Mouse (Mus musculus) ES-CJ7 (cell line): ENCODE measurements around the gene Ttc13.

Source experiments
- DNase-seq: peaks from one replicate; pipeline ENCODE4 v3.0.0; 2011; ENCODE audit warnings: low read depth, low spot score

The Ttc13 gene

DNA sequence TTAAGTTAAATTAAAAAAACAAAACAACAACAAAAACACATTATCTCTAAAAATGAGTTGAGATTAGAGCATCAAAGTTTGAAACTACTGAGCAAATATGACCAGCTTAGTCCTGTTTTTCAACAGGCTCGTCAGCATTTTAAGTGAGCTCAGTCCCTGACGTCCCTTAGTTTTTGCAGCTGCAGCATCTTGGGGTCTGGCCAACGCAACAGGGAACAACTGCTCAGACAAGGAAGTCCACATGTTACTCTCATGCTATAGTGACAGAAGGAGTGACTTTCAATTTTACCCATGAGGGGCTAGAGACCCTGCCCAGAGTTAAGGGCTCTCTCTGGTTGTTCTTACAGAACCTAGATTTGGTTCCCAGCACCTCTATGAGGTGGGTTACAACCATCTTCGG is 17.4 kb downstream of the Ttc13 start:
- DNase-seq, result no peak

DNA sequence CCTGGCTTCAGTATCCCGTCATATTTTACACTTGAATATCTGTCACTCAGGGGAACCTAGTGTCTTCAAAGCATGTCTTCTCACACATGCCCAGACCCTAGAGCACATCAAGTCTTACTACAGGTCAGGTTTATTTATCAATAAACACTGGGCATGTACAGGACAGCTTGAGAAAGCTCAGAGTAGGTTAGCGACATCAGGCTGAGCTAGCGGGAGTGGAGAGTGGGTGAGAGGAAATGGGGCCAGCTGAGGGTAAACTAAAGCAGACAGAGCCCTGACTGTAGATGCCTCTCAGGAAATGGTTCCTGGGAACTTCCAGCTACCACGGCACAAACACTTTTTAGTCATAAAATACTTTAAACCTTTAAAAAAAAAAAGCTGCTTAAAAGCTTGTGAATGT is 18.3 kb downstream of the Ttc13 start:
- DNase-seq, result no peak

DNA sequence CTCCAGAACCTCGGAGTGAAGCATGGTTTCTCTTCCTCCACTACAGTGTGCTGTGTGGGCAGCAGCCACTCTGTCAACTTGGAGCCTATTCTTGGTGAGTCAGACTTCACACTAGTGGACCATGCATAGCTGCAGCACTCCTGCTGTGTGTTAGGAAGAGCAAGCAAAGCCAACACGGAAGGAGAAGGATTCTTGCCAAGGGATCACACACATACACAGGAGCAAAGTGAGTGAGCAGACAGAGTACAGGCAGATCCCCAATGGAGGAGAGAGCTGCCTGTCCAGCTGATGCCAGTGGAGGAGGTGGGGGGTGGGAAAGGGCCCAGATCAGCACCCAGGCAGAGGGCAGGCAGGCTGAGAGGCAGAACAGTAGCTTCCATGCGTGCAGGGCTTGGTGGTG is 19.6 kb downstream of the Ttc13 start:
- DNase-seq, result no peak

DNA sequence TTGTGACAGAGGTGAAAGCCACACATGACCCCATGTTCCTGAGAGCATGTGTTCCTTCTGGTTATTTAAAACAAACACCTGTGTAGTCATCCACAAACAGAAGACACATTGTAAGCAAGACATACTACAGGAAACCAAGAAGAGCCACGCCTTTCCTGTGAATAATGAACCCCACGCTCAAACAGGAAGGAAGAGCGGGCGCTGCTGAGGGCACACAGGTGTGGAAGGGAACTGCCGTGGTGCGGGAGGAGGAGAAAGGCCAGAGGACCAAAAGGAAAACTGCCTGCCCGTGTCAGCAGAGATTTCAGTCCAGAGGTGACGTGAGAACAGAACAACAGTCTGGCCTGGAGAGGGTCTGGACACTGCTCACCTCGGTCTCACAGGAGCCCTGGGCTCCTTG is 20.8 kb downstream of the Ttc13 start:
- DNase-seq, result no peak

DNA sequence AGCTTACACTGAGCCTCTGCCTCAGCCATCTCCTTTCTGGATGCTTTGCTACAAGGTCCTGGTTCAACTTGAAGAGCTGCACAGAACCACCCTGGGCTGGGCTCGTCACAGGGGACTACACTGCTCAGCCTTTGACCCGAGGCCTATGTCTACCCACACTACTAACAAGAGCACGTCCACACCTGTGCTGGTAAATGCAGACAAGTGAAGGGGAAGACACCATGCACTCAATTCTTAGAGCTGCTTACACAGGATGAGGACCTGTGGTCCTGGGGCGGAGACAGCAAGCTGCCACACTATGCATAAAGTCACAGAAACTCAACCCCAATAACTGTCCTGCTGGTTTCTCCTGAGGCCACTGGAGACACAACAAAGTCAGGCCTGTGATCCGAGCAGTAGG is 21.5 kb downstream of the Ttc13 start:
- no peak for DNase-seq

DNA sequence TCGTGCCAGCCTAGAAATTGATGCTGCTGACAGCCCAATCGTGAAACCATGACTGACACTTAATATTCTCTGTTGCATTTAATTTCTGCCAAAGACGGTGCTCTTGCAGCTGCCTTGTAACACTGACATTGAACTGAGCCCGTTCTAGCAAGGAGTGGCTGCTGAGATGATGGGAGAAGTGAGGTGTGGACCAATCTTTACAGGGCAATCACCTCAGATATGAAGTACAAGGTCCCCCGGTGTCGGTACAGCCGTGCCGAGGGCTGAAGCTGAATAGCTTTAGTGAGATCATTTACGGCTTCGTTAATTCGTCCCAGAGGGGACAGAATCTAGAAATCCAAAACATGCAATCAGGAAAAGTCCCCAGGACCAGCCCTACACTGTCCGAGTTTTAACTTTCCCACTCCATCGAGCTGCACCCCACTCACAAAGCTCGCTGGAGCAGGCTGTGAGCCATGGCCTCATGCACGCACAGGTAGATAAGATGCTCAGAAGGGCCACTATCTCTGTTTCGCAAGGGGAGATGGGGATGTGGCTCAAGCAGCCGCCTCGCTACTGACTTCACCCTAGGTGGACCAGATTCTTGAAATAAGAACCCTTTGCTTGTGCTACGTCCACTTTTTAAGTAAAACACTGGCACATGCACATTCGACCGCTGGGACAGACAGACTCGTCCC is 26.2 kb downstream of the Ttc13 start:
- DNase-seq, result no peak

DNA sequence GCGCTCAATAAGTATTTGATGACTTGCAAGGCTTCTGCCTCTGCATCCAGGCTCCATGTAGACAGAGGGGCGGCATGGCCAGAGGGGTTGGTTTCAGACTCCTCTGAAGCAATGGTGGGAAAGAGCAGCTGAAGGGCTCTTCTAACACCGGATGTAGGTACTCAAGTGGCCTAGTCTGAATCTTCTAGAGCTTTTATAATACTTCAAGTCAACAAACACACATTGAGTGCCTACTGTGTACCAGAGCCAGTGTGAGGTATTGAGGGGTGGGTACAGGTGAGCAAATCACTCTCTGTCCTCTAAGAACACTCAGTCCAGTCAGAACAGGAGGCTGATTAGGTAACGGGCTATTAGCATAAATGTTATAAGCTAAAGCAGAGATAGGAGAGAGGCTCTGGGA is 30.1 kb downstream of the Ttc13 start:
- no peak for DNase-seq

DNA sequence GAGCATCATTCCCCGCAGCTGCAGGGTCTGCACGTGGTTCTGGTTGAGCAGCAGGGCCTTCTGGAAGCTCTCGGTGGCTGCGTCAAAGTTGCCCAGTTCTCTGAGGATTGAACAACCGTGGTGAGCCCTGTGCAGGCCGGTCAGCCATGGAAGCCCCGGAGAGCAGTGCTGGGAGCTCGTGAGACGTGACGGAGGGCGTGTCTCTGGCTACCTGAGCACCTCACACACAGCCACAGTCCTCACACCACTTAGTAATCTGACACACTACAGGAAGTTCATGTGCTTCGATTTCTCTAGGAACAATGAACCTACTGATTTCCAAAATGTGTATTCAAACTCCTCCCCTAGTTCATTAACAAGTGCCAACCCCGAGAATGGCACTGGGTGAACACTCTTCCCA is 32.9 kb downstream of the Ttc13 start:
- no peak for DNase-seq

DNA sequence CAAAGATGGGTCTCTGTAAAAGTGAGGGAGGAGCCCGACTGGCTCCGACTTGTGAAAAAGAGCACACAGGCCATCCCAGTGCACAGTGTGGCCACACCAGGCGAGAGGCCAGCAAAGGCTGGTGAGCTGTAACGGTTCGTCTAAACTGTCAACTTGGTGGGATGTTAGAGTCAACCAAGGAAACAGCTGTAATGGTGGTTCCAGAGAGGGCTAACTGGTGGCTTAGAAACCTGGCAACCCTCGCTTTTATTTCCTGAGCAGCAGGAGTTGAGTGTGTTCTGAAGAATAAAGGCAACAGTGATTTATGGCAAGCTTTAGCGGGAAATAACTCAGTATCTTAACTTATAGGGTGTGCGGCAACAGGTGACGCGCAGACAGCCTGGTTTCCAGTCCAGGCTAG is 39.6 kb downstream of the Ttc13 start:
- DNase-seq, result no peak

DNA sequence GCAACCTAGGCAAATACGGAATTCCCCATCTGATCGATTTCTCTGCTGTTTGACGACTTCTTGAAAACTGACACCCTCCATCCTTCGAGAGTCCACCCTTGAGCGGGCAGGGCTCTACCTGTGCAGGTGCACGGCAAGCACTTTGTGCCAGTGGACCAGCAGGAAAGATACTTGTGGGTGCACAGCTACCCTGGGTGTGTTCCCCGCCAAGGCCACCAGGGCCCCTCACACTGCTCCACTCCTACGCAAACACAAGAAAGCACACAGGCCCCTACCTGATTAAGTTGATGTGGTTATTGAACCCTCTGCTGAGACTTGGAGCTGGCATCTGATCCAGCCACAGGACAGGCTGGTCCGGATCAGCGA is 40.0 kb downstream of the Ttc13 start:
- DNase-seq, result no peak

DNA sequence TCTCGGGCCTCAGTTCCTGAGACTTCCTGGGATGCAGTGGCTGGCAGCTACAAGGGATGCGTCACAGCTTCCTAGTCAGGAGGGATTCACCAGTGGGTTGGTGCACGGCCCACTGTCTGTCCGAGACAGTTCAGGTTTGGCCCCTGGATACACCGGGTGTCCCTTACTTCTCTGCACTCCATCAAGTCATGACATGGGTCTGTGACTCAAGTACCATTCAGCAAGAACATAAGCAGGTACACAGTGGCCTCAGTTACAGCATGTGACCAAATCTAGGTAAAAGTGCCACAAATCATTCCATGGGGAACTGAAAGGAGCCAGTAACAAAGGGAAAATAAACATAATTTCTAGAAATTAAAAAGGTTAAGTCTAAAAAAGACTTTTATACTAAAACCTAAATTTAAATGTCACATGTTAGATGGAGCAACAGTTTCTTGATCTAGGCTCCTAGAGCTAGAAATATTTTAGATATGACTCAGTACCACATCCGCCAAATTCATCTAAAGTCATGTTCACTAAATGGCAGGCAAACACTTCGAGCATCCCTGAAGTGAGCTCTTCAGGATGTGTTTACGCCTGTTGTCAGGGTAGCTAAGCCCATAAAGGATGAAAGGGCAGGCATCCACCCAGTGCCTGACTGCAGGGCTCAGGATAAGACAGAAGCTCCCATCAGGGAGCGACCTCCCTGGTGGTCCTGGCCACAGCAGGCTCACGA is 40.5 kb downstream of the Ttc13 start:
- no peak for DNase-seq

DNA sequence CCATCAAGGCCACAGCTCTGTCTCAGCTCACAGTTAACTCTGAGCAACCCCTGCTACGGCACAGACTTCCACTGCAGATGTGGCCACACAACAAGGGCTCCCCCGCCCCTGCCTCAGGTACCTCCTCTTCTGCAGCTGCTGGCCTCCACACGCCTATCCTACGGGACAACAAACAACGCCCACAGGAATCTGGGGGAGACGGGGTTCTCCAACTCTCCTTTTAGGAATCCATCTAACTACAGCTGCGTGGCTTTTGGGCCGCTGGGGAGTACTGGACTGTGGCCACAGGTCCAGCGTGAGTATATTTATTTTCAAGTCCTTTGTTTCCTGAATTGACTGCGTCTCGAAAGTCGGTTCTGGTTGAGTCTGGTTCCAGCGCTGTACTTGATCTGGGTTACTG is 43.5 kb downstream of the Ttc13 start:
- DNase-seq, result no peak

DNA sequence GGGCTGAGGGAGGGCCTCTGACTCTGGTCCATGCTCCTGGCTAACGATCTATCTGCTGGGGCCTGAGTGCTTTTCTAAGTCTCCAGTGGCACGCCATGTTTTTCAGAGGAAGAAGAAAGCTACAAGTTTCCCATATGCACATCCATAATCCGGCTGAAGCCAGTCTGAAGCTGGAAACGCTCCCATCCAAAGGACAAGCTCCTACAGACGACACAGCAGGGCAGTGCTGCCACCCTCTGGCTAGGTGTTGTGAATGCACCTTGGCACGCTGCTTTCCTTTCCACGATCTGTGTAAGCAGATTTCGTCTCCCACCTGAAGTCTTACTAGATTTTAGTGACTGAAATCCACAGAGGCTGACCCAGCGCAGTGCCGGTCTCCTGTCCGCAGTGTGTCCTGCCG is 44.3 kb downstream of the Ttc13 start:
- DNase-seq, result peak; percentile 94

DNA sequence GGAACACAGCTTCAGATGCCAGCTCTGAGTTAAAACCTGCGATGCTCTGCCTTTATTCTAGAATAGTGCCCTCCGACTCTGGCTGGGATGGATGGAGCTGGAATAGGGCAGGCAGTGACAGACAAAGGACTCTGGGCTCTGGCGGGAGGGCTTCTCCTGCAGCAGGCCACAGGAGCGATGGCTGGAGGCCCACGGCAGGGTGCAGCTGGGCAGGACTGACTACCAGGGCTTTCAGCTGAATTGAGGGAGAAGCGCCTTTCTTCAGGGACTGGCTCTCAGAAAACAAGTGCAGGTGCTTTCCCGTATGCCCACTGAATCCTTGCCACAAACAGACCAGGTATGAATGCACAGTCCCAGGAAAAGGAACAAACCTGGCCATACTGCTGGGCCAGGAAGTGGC is 44.7 kb downstream of the Ttc13 start:
- DNase-seq, result no peak

DNA sequence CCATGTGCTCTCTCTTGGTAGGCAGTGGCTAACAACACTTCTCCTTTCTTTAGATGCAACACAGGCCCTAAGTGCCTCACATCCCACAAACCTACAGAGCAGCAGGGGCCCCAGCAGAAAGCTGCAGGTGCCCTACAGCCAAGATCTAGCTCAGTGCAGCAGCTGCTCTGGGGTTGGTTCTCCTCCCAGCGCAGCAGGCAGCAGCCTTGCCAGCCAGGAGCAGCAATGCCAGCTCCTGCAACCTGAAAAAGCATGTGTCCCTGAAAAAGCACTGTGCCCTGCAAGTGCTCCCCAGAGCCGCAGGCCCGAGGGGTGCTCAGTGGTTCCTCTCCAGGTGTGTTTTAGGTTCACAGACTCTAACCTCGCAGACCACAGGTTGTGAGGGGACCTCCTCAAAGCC is 45.1 kb downstream of the Ttc13 start:
- no peak for DNase-seq

DNA sequence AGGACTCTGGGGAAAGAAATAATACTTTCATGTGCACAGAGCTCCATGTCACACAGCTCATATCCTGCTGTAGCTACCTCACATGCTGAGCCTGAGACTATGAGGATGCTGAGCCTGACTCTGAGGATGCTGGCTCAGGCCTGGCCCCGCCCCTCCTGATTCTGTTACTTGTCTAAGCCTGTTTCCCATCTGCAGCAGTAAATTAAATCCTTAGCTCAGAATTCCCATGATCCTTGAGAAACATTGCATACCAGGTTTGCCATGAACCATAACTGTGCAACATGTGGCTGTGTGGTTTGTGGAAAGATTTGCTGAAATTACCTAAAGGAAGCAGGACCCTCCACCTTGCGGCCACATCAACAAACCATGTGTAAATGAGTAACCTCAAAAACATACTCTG is 49.4 kb downstream of the Ttc13 start:
- no peak for DNase-seq

DNA sequence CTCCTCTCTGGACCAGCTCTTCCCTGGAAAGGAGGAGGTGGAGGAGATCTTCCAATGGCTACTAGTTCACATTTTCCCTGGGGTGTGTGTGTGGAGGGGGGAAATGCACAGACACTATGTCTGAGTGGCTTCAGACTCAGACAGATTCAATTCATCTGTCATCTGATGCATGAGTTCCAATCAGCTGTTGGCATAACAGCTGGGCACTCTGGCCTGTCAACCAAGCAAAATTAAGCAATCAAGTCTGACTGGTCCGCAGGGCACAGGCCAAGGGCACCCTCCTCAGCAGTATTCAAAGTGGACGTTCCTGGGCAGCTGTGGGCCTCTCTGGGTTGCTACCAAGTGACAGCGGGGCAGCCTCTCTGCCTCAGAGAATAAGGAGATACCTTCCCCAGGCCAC is 53.0 kb downstream of the Ttc13 start:
- no peak for DNase-seq

DNA sequence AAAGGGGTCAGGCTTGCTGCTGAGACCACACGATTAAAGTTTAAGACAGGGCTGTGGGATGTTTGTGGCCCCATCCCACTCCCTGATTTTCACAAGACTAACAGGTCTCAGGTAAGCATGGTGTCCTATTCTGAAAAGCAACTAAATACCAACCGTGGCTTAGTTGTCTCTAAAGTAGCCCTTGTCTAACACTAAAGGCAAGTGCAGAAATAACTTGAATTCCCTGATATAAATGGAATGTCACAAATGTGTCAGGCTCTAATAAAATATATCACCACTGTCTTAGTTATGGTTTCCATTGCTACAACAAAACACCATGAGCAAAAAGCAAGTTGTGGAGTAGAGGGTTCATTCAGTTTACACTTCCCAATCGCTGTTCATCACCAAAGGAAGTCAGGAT is 57.4 kb downstream of the Ttc13 start:
- DNase-seq, result no peak

DNA sequence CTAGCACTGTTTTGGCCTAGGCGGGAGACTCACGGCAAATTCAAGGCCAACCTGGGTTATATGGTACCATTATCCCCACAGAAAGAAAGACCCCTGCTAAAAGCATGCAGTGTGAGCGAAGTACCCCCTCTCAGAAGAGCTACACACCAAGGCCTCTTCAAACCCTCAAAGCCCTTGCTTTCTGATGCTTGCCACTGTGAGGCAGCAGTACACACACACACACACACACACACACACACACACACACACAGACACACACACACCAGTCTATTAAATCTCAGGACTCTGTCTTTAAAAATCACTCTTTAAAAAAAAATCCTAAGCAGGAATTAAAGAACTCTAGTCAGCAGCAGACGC is 57.9 kb downstream of the Ttc13 start:
- peak; percentile 30 for DNase-seq

DNA sequence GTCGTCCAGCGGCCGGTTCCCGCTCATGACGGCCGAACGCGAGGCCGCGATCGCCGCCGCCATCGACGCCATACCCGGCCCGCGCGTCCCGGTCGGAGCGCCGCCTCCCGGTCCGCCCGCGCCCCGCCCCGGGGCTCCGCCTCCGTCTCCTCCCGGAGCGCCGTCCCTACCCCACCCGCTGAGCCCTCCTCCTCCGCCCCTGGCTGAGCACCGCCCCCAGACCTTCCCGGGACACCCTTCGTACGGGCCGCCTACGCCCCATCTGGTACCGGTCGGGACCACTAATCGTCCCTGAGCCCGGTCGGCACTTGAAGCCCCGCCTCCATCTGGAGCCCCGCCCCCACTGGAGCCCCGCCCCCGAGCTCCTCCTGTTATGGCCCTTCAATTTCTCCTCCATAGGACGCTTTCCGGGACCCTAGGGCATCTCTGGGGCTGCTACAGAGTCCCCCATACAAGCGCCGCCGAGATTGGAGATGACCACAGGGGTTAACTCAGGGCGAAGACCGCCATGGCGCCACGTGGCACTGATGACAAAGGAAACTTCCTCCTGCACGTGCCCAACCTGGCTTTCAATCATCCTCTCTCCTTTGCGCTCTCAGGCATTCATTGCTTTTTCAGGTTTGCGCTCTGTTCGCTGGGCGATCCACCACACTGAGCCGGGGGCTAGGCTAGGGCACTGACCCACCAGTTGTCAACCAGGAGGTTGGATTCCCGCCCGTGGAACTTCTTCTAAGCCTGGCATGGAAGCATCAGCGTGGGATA is 58.5 kb downstream of the Ttc13 start, which contains the start of gene 2310022B05Rik:
Gene 2310022B05Rik (minus strand): TSS at position 258 of the 762 bp plus-strand sequence.
- peak; percentile 80 for DNase-seq

DNA sequence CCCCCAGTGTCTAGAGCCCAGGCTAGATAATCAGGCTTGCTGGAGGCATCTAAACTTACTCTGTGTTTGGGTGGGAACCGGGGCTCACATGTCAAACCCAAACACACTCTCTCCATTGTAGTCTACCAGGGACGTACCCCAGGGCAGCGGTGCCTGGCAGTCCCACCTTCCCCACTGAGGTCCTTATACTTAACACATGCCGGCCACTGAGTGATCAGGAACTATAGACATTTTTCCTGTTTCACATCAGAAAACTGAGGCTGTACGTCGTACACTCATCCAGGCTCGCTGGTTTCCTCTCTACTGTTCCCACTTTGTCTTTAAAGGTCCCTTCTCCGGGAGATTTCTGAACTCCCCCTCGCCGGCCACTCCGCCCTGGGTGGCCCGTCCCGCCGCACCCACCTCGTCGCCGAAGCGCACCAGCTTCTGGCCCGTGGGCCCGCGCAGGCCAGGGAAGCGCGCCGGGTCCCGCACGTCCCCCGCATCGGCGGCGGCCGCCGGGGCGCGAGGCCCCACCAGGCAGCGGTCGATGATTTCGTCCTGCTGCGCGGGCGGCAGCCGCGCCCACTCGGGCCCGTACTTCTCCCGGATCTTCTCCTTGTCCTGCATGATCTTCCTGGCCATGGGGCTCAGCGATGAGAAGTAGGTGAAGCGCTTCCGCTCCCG is 59.2 kb downstream of the Ttc13 start:
- DNase-seq, result no peak

DNA sequence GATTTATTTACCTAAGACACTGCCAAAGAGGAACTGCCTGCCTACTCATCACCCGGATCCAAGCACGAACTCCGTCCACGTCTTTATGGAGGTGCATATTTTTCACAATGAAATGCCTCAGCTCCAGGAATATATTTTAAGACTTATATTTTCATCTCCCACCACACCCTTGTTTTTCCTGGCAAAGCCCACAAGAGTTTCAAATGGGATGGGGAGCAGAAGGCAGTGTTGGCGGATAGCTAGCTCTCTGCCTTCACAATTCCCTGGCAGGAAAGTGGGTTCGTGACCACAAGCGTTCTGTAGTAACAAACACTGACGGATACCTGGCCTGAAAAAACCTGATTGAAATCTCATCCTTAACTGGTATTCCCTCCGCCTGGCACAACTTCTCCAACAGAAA is 60.0 kb downstream of the Ttc13 start:
- no peak for DNase-seq
